Mouse (Mus musculus): ENCODE data around the gene Olfr228. TPM values are rescaled to one million over a fixed set of nuclear protein-coding genes. Genes with fewer than 3 reads are reported as not detected.

Olfr228 gene
- polyA plus RNA-seq, 1 experiment from 2014 or later = not detected

Other genes starting within 250 kb of the Olfr228 start
- not detected in 2 replicates for gene Olfr1048, start 247.1 kb downstream of the Olfr228 start, polyA plus RNA-seq (2014; fragmentation: Nextera tagmentation; extraction: Ambion mirVana)
- not detected in 2 replicates for gene Olfr1049, start 229.1 kb downstream of the Olfr228 start, polyA plus RNA-seq (2014; fragmentation: Nextera tagmentation; extraction: Ambion mirVana)
- not detected in 2 replicates for gene Olfr1051, start 208.3 kb downstream of the Olfr228 start, polyA plus RNA-seq (2014; fragmentation: Nextera tagmentation; extraction: Ambion mirVana)
- gene Olfr1052, start 194.9 kb downstream of the Olfr228 start, polyA plus RNA-seq (2014; fragmentation: Nextera tagmentation; extraction: Ambion mirVana) = not detected in 2 replicates
- gene Olfr1053, start 172.1 kb downstream of the Olfr228 start, polyA plus RNA-seq (2014; fragmentation: Nextera tagmentation; extraction: Ambion mirVana) = not detected in 2 replicates
- not detected in 2 replicates for gene Olfr1054, start 152.0 kb downstream of the Olfr228 start, polyA plus RNA-seq (2014; fragmentation: Nextera tagmentation; extraction: Ambion mirVana)
- not detected in 2 replicates for gene Olfr1055, start 137.1 kb downstream of the Olfr228 start, polyA plus RNA-seq (2014; fragmentation: Nextera tagmentation; extraction: Ambion mirVana)
- gene Olfr1056, start 124.9 kb downstream of the Olfr228 start, polyA plus RNA-seq (2014; fragmentation: Nextera tagmentation; extraction: Ambion mirVana) = not detected in 2 replicates
- gene Olfr1057, start 109.0 kb downstream of the Olfr228 start, polyA plus RNA-seq (2014; fragmentation: Nextera tagmentation; extraction: Ambion mirVana) = not detected in 2 replicates
- not detected in 2 replicates for gene Olfr1058, start 98.8 kb downstream of the Olfr228 start, polyA plus RNA-seq (2014; fragmentation: Nextera tagmentation; extraction: Ambion mirVana)
- not detected in 2 replicates for gene Olfr1061, start 73.3 kb downstream of the Olfr228 start, polyA plus RNA-seq (2014; fragmentation: Nextera tagmentation; extraction: Ambion mirVana)
- not detected in 2 replicates for gene Olfr1062, start 60.6 kb downstream of the Olfr228 start, polyA plus RNA-seq (2014; fragmentation: Nextera tagmentation; extraction: Ambion mirVana)
- gene Olfr1065, start 36.8 kb downstream of the Olfr228 start, polyA plus RNA-seq (2014; fragmentation: Nextera tagmentation; extraction: Ambion mirVana) = not detected in 2 replicates
- not detected in 2 replicates for gene Olfr1066, start 31.1 kb downstream of the Olfr228 start, polyA plus RNA-seq (2014; fragmentation: Nextera tagmentation; extraction: Ambion mirVana)
- not detected in 2 replicates for gene Olfr1076, start 21.1 kb upstream of the Olfr228 start, polyA plus RNA-seq (2014; fragmentation: Nextera tagmentation; extraction: Ambion mirVana)
- gene Olfr1079, start 55.1 kb upstream of the Olfr228 start, polyA plus RNA-seq (2014; fragmentation: Nextera tagmentation; extraction: Ambion mirVana) = not detected in 2 replicates
- not detected in 2 replicates for gene Olfr1080, start 70.8 kb upstream of the Olfr228 start, polyA plus RNA-seq (2014; fragmentation: Nextera tagmentation; extraction: Ambion mirVana)
- gene Olfr1082, start 111.6 kb upstream of the Olfr228 start, polyA plus RNA-seq (2014; fragmentation: Nextera tagmentation; extraction: Ambion mirVana) = not detected in 2 replicates
- gene Olfr1084, start 152.3 kb upstream of the Olfr228 start, polyA plus RNA-seq (2014; fragmentation: Nextera tagmentation; extraction: Ambion mirVana) = not detected in 2 replicates
- gene Olfr1085, start 174.6 kb upstream of the Olfr228 start, polyA plus RNA-seq (2014; fragmentation: Nextera tagmentation; extraction: Ambion mirVana) = not detected in 2 replicates
- gene Olfr1086, start 192.7 kb upstream of the Olfr228 start, polyA plus RNA-seq (2014; fragmentation: Nextera tagmentation; extraction: Ambion mirVana) = not detected in 2 replicates
- gene Olfr1087, start 211.0 kb upstream of the Olfr228 start, polyA plus RNA-seq (2014; fragmentation: Nextera tagmentation; extraction: Ambion mirVana) = not detected in 2 replicates
- gene Olfr1089, start 246.3 kb upstream of the Olfr228 start, polyA plus RNA-seq (2014; fragmentation: Nextera tagmentation; extraction: Ambion mirVana) = not detected in 2 replicates

All from hindbrain, embryonic 11.5 days (tissue).